In genomic region chr11:70526211-70526610, GRCm38 (mm10) we compare ENCODE assay signal across 10 mouse cellular contexts. TPM values are rescaled to one million over a fixed set of nuclear protein-coding genes. Genes with fewer than 3 reads are reported as not detected.
DNase-seq lines count a peak whose midpoint lies in the region; ATAC-seq and TF ChIP-seq lines count a peak whose summit lies in the region.
"Had no signal": no experiment of that assay in that cellular context is flagged by ENCODE, and none has a peak within 500 bp of the region (broad histone marks: within the 10 kb centered on the region; RNA-seq: fewer than 3 reads in every experiment).

No protein-coding gene starts in this region.

- no peak for TF ChIP-seq EP300 in liver, postnatal 0 days (IDR thresholded peaks at IDR 0.05; ENCODE audit: low read depth)

- no peak overlapping the region for H3K27ac ChIP-seq in heart, embryonic 11.5 days (ENCODE audit: low read depth, low read length)
- H3K27ac ChIP-seq in forebrain, postnatal 0 days (ENCODE audit: low read depth, low read length): no peak overlapping the region
- H3K27ac ChIP-seq in liver, postnatal 0 days (ENCODE audit: low read depth): no peak overlapping the region

- H3K9ac ChIP-seq in heart, embryonic 11.5 days (ENCODE audit: low read depth, low read length): peak overlapping the region; percentile 86; the same call in 1 of the 2 replicates
- peak overlapping the region; percentile 51; the same call in 1 of the 2 replicates for H3K9ac ChIP-seq in forebrain, postnatal 0 days
- peak overlapping the region; percentile 76; the same call in 1 of the 2 replicates for H3K9ac ChIP-seq in liver, postnatal 0 days (replicated peaks)

- WGBS in heart, embryonic 11.5 days (ENCODE audit: insufficient replicate concordance): 87% methylated on average over 12 of the region's 12 CpGs
- WGBS in forebrain, postnatal 0 days: 91% methylated on average over 12 of the region's 12 CpGs
- WGBS in liver, postnatal 0 days (ENCODE audit: insufficient replicate concordance): 87% methylated on average over 12 of the region's 12 CpGs

- H3K36me3 ChIP-seq in heart, embryonic 11.5 days (ENCODE audit: control insufficient read depth, insufficient read depth, low read length): peaks cover 15% of the 10 kb centered on the region
- peaks cover 38% of the 10 kb centered on the region for H3K36me3 ChIP-seq in E14TG2a.4 (ENCODE audit: insufficient read depth, low read length)
- H3K36me3 ChIP-seq in forebrain, postnatal 0 days (ENCODE audit: insufficient read depth): peaks cover 27% of the 10 kb centered on the region
- H3K36me3 ChIP-seq in liver, postnatal 0 days (replicated peaks; ENCODE audit: insufficient read depth, low read length): peaks cover 12% of the 10 kb centered on the region

- DNase-seq in heart, adult 9 months (ENCODE audit: low spot score in 2 of 2): no peak
- DNase-seq in forebrain, postnatal 0 days: no peak
- no peak for DNase-seq in liver, postnatal 0 days
- no peak for DNase-seq in thymus, postnatal 4 days
- DNase-seq in adrenal gland, postnatal 4 days (ENCODE audit: low spot score in 2 of 2): no peak
- DNase-seq in testis, postnatal 14 days (ENCODE audit: low spot score): no peak

- no peaks in the 10 kb centered on the region for H3K9me3 ChIP-seq in heart, embryonic 11.5 days (replicated peaks; ENCODE audit: control insufficient read depth, low read length)
- H3K9me3 ChIP-seq in E14TG2a.4 (ENCODE audit: low read length): no peaks in the 10 kb centered on the region
- H3K9me3 ChIP-seq in forebrain, postnatal 0 days (ENCODE audit: low read length): no peaks in the 10 kb centered on the region
- no peaks in the 10 kb centered on the region for H3K9me3 ChIP-seq in liver, postnatal 0 days (ENCODE audit: low read length)

- H3K27me3 ChIP-seq in heart, embryonic 11.5 days (ENCODE audit: control insufficient read depth, insufficient read depth, low read length): no peaks in the 10 kb centered on the region
- H3K27me3 ChIP-seq in E14TG2a.4 (ENCODE audit: insufficient read depth, low read length): no peaks in the 10 kb centered on the region
- no peaks in the 10 kb centered on the region for H3K27me3 ChIP-seq in forebrain, postnatal 0 days (ENCODE audit: insufficient read depth, low read length)
- no peaks in the 10 kb centered on the region for H3K27me3 ChIP-seq in liver, postnatal 0 days (ENCODE audit: insufficient read depth, low read length)

- H3K4me3 ChIP-seq in heart, embryonic 11.5 days (ENCODE audit: low read depth, low read length): peak overlapping the region; percentile 77
- peak overlapping the region; percentile 99 for H3K4me3 ChIP-seq in E14TG2a.4 (replicated peaks; ENCODE audit: low read length)
- H3K4me3 ChIP-seq in forebrain, postnatal 0 days (ENCODE audit: low read depth, low read length): peak overlapping the region; percentile 51
- H3K4me3 ChIP-seq in liver, postnatal 0 days (ENCODE audit: low read depth, low read length): peak overlapping the region; percentile 86

- TF ChIP-seq CTCF in E14TG2a.4 (conservative IDR thresholded peaks at IDR 0.05; ENCODE audit: low read length): no peak
- TF ChIP-seq CTCF in forebrain, postnatal 0 days (IDR thresholded peaks at IDR 0.05; ENCODE audit: low read depth): no peak
- TF ChIP-seq CTCF in liver, postnatal 0 days (IDR thresholded peaks at IDR 0.05; ENCODE audit: low read depth): no peak

- no peak for ATAC-seq in heart, embryonic 11.5 days (replicated peaks; ENCODE audit: insufficient number of reproducible peaks, low FRiP score, low TSS enrichment)
- no peak for ATAC-seq in forebrain, postnatal 0 days
- no peak for ATAC-seq in liver, postnatal 0 days

- peak overlapping the region; percentile 62 for H3K4me2 ChIP-seq in heart, embryonic 11.5 days
- peak overlapping the region; percentile 62 for H3K4me2 ChIP-seq in forebrain, postnatal 0 days (ENCODE audit: low read depth)
- peak overlapping the region; percentile 80 for H3K4me2 ChIP-seq in liver, postnatal 0 days (ENCODE audit: low read depth, low read length)

- H3K4me1 ChIP-seq in heart, embryonic 11.5 days (ENCODE audit: control insufficient read depth, insufficient read depth, low read length): peaks cover 5% of the 10 kb centered on the region
- peaks cover 35% of the 10 kb centered on the region for H3K4me1 ChIP-seq in E14TG2a.4 (replicated peaks; ENCODE audit: low read depth, low read length)
- H3K4me1 ChIP-seq in forebrain, postnatal 0 days (ENCODE audit: insufficient read depth): peaks cover 7% of the 10 kb centered on the region
- peaks cover 6% of the 10 kb centered on the region for H3K4me1 ChIP-seq in liver, postnatal 0 days (ENCODE audit: insufficient read depth)

RNA-seq across cellular contexts. Expression of gene Psmb6, which starts 1.0 kb away (rescaled TPM):
- polyA plus RNA-seq in heart, embryonic 11.5 days (2014; fragmentation: Nextera tagmentation; extraction: Ambion mirVana): 684 and 701 TPM in 2 replicates
- total RNA-seq in forebrain, postnatal 0 days (2014; rRNA removed): 428 and 451 TPM in 2 replicates
- 820 and 1,026 TPM in 2 replicates for polyA plus RNA-seq in forebrain, postnatal 0 days (2015; fragmentation: Nextera tagmentation; extraction: Ambion mirVana)
- 317 and 325 TPM in 2 replicates for polyA plus RNA-seq in liver, postnatal 0 days (2015; fragmentation: Nextera tagmentation; extraction: Ambion mirVana)
- total RNA-seq in adrenal gland, postnatal 4 days (2021): 100 to 1,000 TPM; 289 to 310 TPM

RNA-seq across cellular contexts. Expression of gene Gm40193, which starts 6.5 kb away (rescaled TPM):
- not detected in 2 replicates for polyA plus RNA-seq in heart, embryonic 11.5 days (2014; fragmentation: Nextera tagmentation; extraction: Ambion mirVana)
- not detected in 2 replicates for total RNA-seq in forebrain, postnatal 0 days (2014; rRNA removed)
- polyA plus RNA-seq in forebrain, postnatal 0 days (2015; fragmentation: Nextera tagmentation; extraction: Ambion mirVana): not detected in 2 replicates
- not detected in 2 replicates for polyA plus RNA-seq in liver, postnatal 0 days (2015; fragmentation: Nextera tagmentation; extraction: Ambion mirVana)
- not detected for total RNA-seq in adrenal gland, postnatal 4 days (2021)
- total RNA-seq: neutrophil, adult 5-6 weeks had no signal
- polyA plus RNA-seq: brain, embryonic 14.5 days had no signal

RNA-seq across cellular contexts. Expression of gene Gltpd2, which starts 7.2 kb away (rescaled TPM):
- 0.84 TPM in 1 of 2 replicates, not detected in the other for polyA plus RNA-seq in heart, embryonic 11.5 days (2014; fragmentation: Nextera tagmentation; extraction: Ambion mirVana)
- not detected in 2 replicates for total RNA-seq in forebrain, postnatal 0 days (2014; rRNA removed)
- 0.18 and 0.25 TPM in 2 replicates for polyA plus RNA-seq in forebrain, postnatal 0 days (2015; fragmentation: Nextera tagmentation; extraction: Ambion mirVana)
- 28.0 and 30.8 TPM in 2 replicates for polyA plus RNA-seq in liver, postnatal 0 days (2015; fragmentation: Nextera tagmentation; extraction: Ambion mirVana)
- 1 to 10 TPM in 1 of 2 experiments, not detected in 1; 5.0 TPM for total RNA-seq in adrenal gland, postnatal 4 days (2021)
- total RNA-seq: neutrophil, adult 5-6 weeks had no signal
- polyA plus RNA-seq: brain, embryonic 14.5 days had no signal

RNA-seq across cellular contexts. Expression of gene Vmo1, which starts 11.8 kb away (rescaled TPM):
- polyA plus RNA-seq in heart, embryonic 11.5 days (2014; fragmentation: Nextera tagmentation; extraction: Ambion mirVana): 0.35 TPM in 1 of 2 replicates, not detected in the other
- not detected in 2 replicates for total RNA-seq in forebrain, postnatal 0 days (2014; rRNA removed)
- 0.24 TPM in 1 of 2 replicates, not detected in the other for polyA plus RNA-seq in forebrain, postnatal 0 days (2015; fragmentation: Nextera tagmentation; extraction: Ambion mirVana)
- polyA plus RNA-seq in liver, postnatal 0 days (2015; fragmentation: Nextera tagmentation; extraction: Ambion mirVana): 1.0 and 1.4 TPM in 2 replicates
- under 1 TPM; 0.51 to 0.64 TPM for total RNA-seq in adrenal gland, postnatal 4 days (2021)
- total RNA-seq: neutrophil, adult 5-6 weeks had no signal

RNA-seq across cellular contexts. Expression of gene Pld2, which starts 13.7 kb away (rescaled TPM):
- 7.4 and 8.6 TPM in 2 replicates for polyA plus RNA-seq in heart, embryonic 11.5 days (2014; fragmentation: Nextera tagmentation; extraction: Ambion mirVana)
- total RNA-seq in forebrain, postnatal 0 days (2014; rRNA removed): 33.7 and 40.5 TPM in 2 replicates
- 8.4 and 11.6 TPM in 2 replicates for polyA plus RNA-seq in forebrain, postnatal 0 days (2015; fragmentation: Nextera tagmentation; extraction: Ambion mirVana)
- polyA plus RNA-seq in liver, postnatal 0 days (2015; fragmentation: Nextera tagmentation; extraction: Ambion mirVana): 1.6 and 1.8 TPM in 2 replicates
- total RNA-seq in adrenal gland, postnatal 4 days (2021): 10 to 100 TPM; 11.8 to 15.4 TPM

Comparison
In these comparisons a context has a peak if more than half of its experiments do, and no peak if none do; other contexts are left out.
1. RNA of gene Gltpd2, which starts 7.2 kb away (polyA plus RNA-seq): 28.0 to 30.8 TPM in liver, postnatal 0 days; 0.84 TPM in heart, embryonic 11.5 days and 0.18 to 0.25 TPM in forebrain, postnatal 0 days; every median in the first group is over 10 times any median in the second.
2. Peak in every context shown above with its lines, with median percentiles within 50 percentile points of each other: H3K4me2 ChIP-seq, H3K4me3 ChIP-seq and H3K9ac ChIP-seq.